ENCODE assay signal across 13 mouse cellular contexts in genomic region chr19:10137423-10137822, GRCm38 (mm10). TPM values are rescaled to one million over a fixed set of nuclear protein-coding genes. Genes with fewer than 3 reads are reported as not detected.
DNase-seq lines count a peak whose midpoint lies in the region; ATAC-seq and TF ChIP-seq lines count a peak whose summit lies in the region.
"Had no signal": no experiment of that assay in that cellular context is flagged by ENCODE, and none has a peak within 500 bp of the region (broad histone marks: within the 10 kb centered on the region; RNA-seq: fewer than 3 reads in every experiment).

No protein-coding gene starts in this region.

- intact Hi-C loops in heart, postnatal 10 days (cut with DNase I): no loop called here

- no peak for ATAC-seq in heart, embryonic 12.5 days (ENCODE audit: insufficient number of reproducible peaks, low FRiP score)
- ATAC-seq in lung, postnatal 0 days: peak; percentile 82

- no peak overlapping the region for H3K27ac ChIP-seq in heart, embryonic 12.5 days (ENCODE audit: poor library complexity, severe bottlenecking)
- H3K27ac ChIP-seq in ES-E14 (ENCODE audit: insufficient read depth, low read depth, low read length, poor library complexity, severe bottlenecking): no peak overlapping the region
- 0 out of 2 replicates have a peak overlapping the region, but pooled peaks have one; percentile 26 for H3K27ac ChIP-seq in lung, postnatal 0 days (ENCODE audit: low read length)
- H3K27ac ChIP-seq: embryonic facial prominence, embryonic 13.5 days; hindbrain, embryonic 12.5 days; liver, embryonic 15.5 days; stomach, embryonic 15.5 days had no signal

- H3K27me3 ChIP-seq in heart, embryonic 12.5 days (replicated peaks): no peaks in the 10 kb centered on the region
- no peaks in the 10 kb centered on the region for H3K27me3 ChIP-seq in lung, postnatal 0 days (replicated peaks; ENCODE audit: insufficient read depth, low read length)
- H3K27me3 ChIP-seq: embryonic facial prominence, embryonic 13.5 days; hindbrain, embryonic 12.5 days; liver, embryonic 15.5 days; stomach, embryonic 15.5 days had no signal

- in situ Hi-C loops in ES-E14 (cut with MboI; ENCODE audit: low sequenced_read_pairs in 2 of 2, unreplicated experiment in 2 of 2): no loop called here

- H3K4me2 ChIP-seq in heart, embryonic 12.5 days: no peak overlapping the region
- H3K4me2 ChIP-seq in lung, postnatal 0 days (replicated peaks; ENCODE audit: low read depth, low read length): no peak overlapping the region
- H3K4me2 ChIP-seq: embryonic facial prominence, embryonic 13.5 days; hindbrain, embryonic 12.5 days; liver, embryonic 15.5 days; stomach, embryonic 15.5 days had no signal

- H3K4me1 ChIP-seq in heart, embryonic 12.5 days (replicated peaks): no peaks in the 10 kb centered on the region; the same call in 1 of the 2 replicates
- peaks cover 3 to 8% of the 10 kb centered on the region in 2 experiments; a peak in 2 of 4 replicates for H3K4me1 ChIP-seq in ES-E14 (ENCODE audit: control insufficient read depth in 2 of 2, insufficient read depth in 2 of 2, low read length in 2 of 2, poor library complexity in 1 of 2)
- no peaks in the 10 kb centered on the region; the same call in 1 of the 2 replicates for H3K4me1 ChIP-seq in lung, postnatal 0 days (ENCODE audit: insufficient read depth, low read depth, low read length)
- H3K4me1 ChIP-seq: embryonic facial prominence, embryonic 13.5 days; hindbrain, embryonic 12.5 days; liver, embryonic 15.5 days had no signal

- no peak overlapping the region for H3K4me3 ChIP-seq in heart, embryonic 12.5 days
- H3K4me3 ChIP-seq in ES-E14 (ENCODE audit: insufficient read depth in 1 of 2, low read depth in 1 of 2, low read length in 2 of 2, poor library complexity in 1 of 2, severe bottlenecking in 1 of 2): no peak overlapping the region
- no peak overlapping the region for H3K4me3 ChIP-seq in lung, postnatal 0 days (ENCODE audit: low read depth, low read length)
- H3K4me3 ChIP-seq: embryonic facial prominence, embryonic 13.5 days; hindbrain, embryonic 12.5 days; liver, embryonic 15.5 days; stomach, embryonic 15.5 days had no signal

- no peak for TF ChIP-seq CTCF in lung, postnatal 0 days (IDR thresholded peaks at IDR 0.05)

- DNase-seq in heart, adult 11 months: peak; percentile 97
- no peak for DNase-seq in ES-E14 (ENCODE audit: low read depth, low spot score)
- DNase-seq in heart, postnatal 10 days: peak; percentile 24 to 37
- DNase-seq in lung, postnatal 0 days (ENCODE audit: low spot score): peak; percentile 61
- no peak for DNase-seq in adrenal gland, adult 8-10 months
- DNase-seq in spleen, adult 18-20 months: no peak
- no peak for DNase-seq in ovary, postnatal 10 days (ENCODE audit: low spot score)
- DNase-seq: retina, postnatal 1 day had no signal

- H3K9ac ChIP-seq in heart, embryonic 12.5 days: no peak overlapping the region
- H3K9ac ChIP-seq in ES-E14 (ENCODE audit: insufficient read depth, low read depth, low read length, poor library complexity, severe bottlenecking): no peak overlapping the region
- H3K9ac ChIP-seq in lung, postnatal 0 days (replicated peaks; ENCODE audit: low read depth): no peak overlapping the region
- H3K9ac ChIP-seq: embryonic facial prominence, embryonic 13.5 days; hindbrain, embryonic 12.5 days; liver, embryonic 15.5 days; stomach, embryonic 15.5 days had no signal

- H3K36me3 ChIP-seq in heart, embryonic 12.5 days: no peaks in the 10 kb centered on the region
- no peaks in the 10 kb centered on the region for H3K36me3 ChIP-seq in ES-E14 (ENCODE audit: control insufficient read depth, insufficient read depth, low read length, poor library complexity, severe bottlenecking)
- H3K36me3 ChIP-seq in lung, postnatal 0 days (ENCODE audit: insufficient read depth, low read length): no peaks in the 10 kb centered on the region
- H3K36me3 ChIP-seq: embryonic facial prominence, embryonic 13.5 days; hindbrain, embryonic 12.5 days; liver, embryonic 15.5 days; stomach, embryonic 15.5 days had no signal

- 79% methylated on average over 5 of the region's 5 CpGs for WGBS in heart, embryonic 12.5 days
- WGBS in lung, postnatal 0 days: 40% methylated on average over 5 of the region's 5 CpGs

- no peak for TF ChIP-seq EP300 in lung, postnatal 0 days (IDR thresholded peaks at IDR 0.05)

- no peaks in the 10 kb centered on the region for H3K9me3 ChIP-seq in heart, embryonic 12.5 days (replicated peaks)
- no peaks in the 10 kb centered on the region for H3K9me3 ChIP-seq in ES-E14 (ENCODE audit: control insufficient read depth, insufficient read depth, low read depth, low read length)
- no peaks in the 10 kb centered on the region for H3K9me3 ChIP-seq in lung, postnatal 0 days (ENCODE audit: low read length)
- H3K9me3 ChIP-seq: embryonic facial prominence, embryonic 13.5 days; hindbrain, embryonic 12.5 days; liver, embryonic 15.5 days; stomach, embryonic 15.5 days had no signal

TF ChIP-seq in ES-E14, 5 proteins besides CTCF, POLR2A, EP300 and RAD21:
- no peak for TF ChIP-seq CHD2 (IDR thresholded peaks at IDR 0.05; ENCODE audit: low read depth, low read length)
- peak; percentile 77 for TF ChIP-seq MAFK (IDR thresholded peaks at IDR 0.05; ENCODE audit: insufficient read depth, low read depth, low read length)
- no peak for TF ChIP-seq ZNF384 (IDR thresholded peaks at IDR 0.05; ENCODE audit: low read depth, low read length)
- no peak for TF ChIP-seq HCFC1 (IDR thresholded peaks at IDR 0.05; ENCODE audit: borderline replicate concordance, insufficient read depth, low read length)
- no peak for TF ChIP-seq ZC3H11A (IDR thresholded peaks at IDR 0.05; ENCODE audit: borderline replicate concordance, low read depth, low read length)

RNA-seq across cellular contexts. Expression of gene Fads2, which starts 35.9 kb away (rescaled TPM):
- 64.2 and 66.7 TPM in 2 replicates for polyA plus RNA-seq in heart, embryonic 12.5 days (2016; fragmentation: Nextera tagmentation; extraction: Ambion mirVana)
- total RNA-seq in ES-E14 (2012; rRNA removed): 41.5 and 55.5 TPM in 2 replicates
- total RNA-seq in heart, postnatal 10 days (2021): 10 to 100 TPM; 11.3 to 14.4 TPM
- polyA plus RNA-seq in lung, postnatal 0 days (2015; fragmentation: Nextera tagmentation; extraction: Ambion mirVana): 35.0 and 36.8 TPM in 2 replicates
- 1,000 to 10,000 TPM; 1,620 to 2,476 (median 1,986) TPM for total RNA-seq in adrenal gland, adult 8-10 months (2022)

RNA-seq across cellular contexts. Expression of gene Fads1, which starts 45.3 kb away (rescaled TPM):
- 72.1 and 75.0 TPM in 2 replicates for polyA plus RNA-seq in heart, embryonic 12.5 days (2016; fragmentation: Nextera tagmentation; extraction: Ambion mirVana)
- total RNA-seq in ES-E14 (2012; rRNA removed): 47.4 and 74.0 TPM in 2 replicates
- total RNA-seq in heart, postnatal 10 days (2021): 10 to 100 TPM; 34.7 to 35.7 TPM
- polyA plus RNA-seq in lung, postnatal 0 days (2015; fragmentation: Nextera tagmentation; extraction: Ambion mirVana): 44.5 and 48.8 TPM in 2 replicates
- total RNA-seq in adrenal gland, adult 8-10 months (2022): 1,000 to 10,000 TPM in 2 of 4 experiments, 100 to 1,000 TPM in 2; 923 to 1,535 (median 1,260) TPM

Comparison
In these comparisons a context has a peak if more than half of its experiments do, and no peak if none do; other contexts are left out.
1. DNase-seq: peak in heart, adult 11 months (single experiment), heart, postnatal 10 days (2 of 2) and lung, postnatal 0 days (single experiment); none in ES-E14 (single experiment), adrenal gland, adult 8-10 months (single experiment), spleen, adult 18-20 months (0 of 2) and ovary, postnatal 10 days (single experiment).
2. RNA of gene Fads2, which starts 35.9 kb away (total RNA-seq): 1,620 to 2,476 TPM in adrenal gland, adult 8-10 months; 41.5 to 55.5 TPM in ES-E14 and 11.3 to 14.4 TPM in heart, postnatal 10 days; every median in the first group is over 10 times any median in the second.
3. RNA of gene Fads1, which starts 45.3 kb away (total RNA-seq): 923 to 1,535 TPM in adrenal gland, adult 8-10 months; 47.4 to 74.0 TPM in ES-E14 and 34.7 to 35.7 TPM in heart, postnatal 10 days; every median in the first group is over 10 times any median in the second.